Mouse (Mus musculus) hindbrain, embryonic 10.5 days (tissue): ENCODE results near the gene S100a8. TPM values are rescaled to one million over a fixed set of nuclear protein-coding genes. Genes with fewer than 3 reads are reported as not detected.
A peak's percentile ranks its signal among the peaks of the same experiment; 100 is the strongest.

Experiments used
- DNase-seq: peaks from one replicate; pipeline ENCODE4 v3.0.0-alpha.2; 2017; ENCODE audit warnings: low spot score
- H3K27ac ChIP-seq: fragments of 300-500 bp; sonication (generic); 2 replicates; pipeline ENCODE4 v1.5.1; 2016; ENCODE audit warnings: mild to moderate bottlenecking, moderate library complexity
- H3K27me3 ChIP-seq: fragments of 300-500 bp; sonication (generic); 2 replicates; pipeline ENCODE4 v1.6.1; 2016; ENCODE audit warnings: mild to moderate bottlenecking; ENCODE audit not compliant: poor library complexity, insufficient read depth, severe bottlenecking
- H3K36me3 ChIP-seq: fragments of 300-500 bp; sonication (generic); 2 replicates; pipeline ENCODE4 v1.6.1; 2016; ENCODE audit warnings: mild to moderate bottlenecking, moderate library complexity
- H3K4me1 ChIP-seq: fragments of 300-500 bp; sonication (generic); replicated peaks from 2 replicates; pipeline ENCODE4 v1.6.1; 2016; ENCODE audit warnings: mild to moderate bottlenecking
- H3K4me3 ChIP-seq: fragments of 300-500 bp; sonication (generic); 2 replicates; pipeline ENCODE4 v1.5.1; 2016; ENCODE audit warnings: mild to moderate bottlenecking, moderate library complexity
- H3K9me3 ChIP-seq: fragments of 300-500 bp; sonication (generic); 2 replicates; pipeline ENCODE4 v1.6.1; 2016; ENCODE audit warnings: mild to moderate bottlenecking, moderate library complexity
- WGBS: fragments of 180-500 bp; shearing (Covaris S2); methylation state at CpG from one replicate; pipeline ENCODE4 v1.1.7; 2016; 5-methylcytosine and 5-hydroxymethylcytosine counted together
- polyA plus RNA-seq: library from polyadenylated mRNA; unstranded; fragments of >200 nt; fragmentation: Nextera tagmentation; extraction: Ambion mirVana; gene quantifications from 2 replicates; pipeline ENCODE4 v1.2.1, GENCODE M21; 2016

Gene S100a8
- not detected in 2 replicates for polyA plus RNA-seq

DNA sequence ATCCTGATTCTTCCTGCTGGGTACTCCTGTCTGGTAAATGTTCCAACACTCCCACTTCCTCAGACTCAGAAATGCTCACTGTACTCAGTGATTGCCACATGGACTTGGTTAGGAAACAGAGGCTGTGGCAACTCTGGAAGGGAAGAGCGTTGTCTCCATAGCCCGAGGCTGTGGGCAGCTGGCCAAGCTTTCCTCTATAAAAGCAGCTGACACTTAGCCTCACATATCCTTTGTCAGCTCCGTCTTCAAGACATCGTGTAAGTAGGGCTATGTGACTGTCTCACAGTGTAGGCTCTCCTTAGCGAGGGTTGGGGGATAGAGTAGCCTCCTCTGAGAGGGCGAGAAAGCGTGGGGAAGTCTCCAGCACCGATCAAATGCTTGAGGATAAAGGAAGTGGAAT lies at the start of gene S100a8:
Gene S100a8, plus strand, starts transcription at position 133 of the 400 bp plus-strand sequence.
- H3K4me3 ChIP-seq = no peak within 1 kb of the TSS
- no peak for DNase-seq
- H3K36me3 ChIP-seq = no peaks in the 10 kb centered on the region
- no peaks in the 10 kb centered on the region for H3K4me1 ChIP-seq
- no peaks in the 10 kb centered on the region for H3K27me3 ChIP-seq
- H3K27ac ChIP-seq = no peak within 1 kb of the TSS
- H3K9me3 ChIP-seq = no peaks in the 10 kb centered on the region
- 76% methylated on average over 8 of the region's 8 CpGs for WGBS

DNA sequence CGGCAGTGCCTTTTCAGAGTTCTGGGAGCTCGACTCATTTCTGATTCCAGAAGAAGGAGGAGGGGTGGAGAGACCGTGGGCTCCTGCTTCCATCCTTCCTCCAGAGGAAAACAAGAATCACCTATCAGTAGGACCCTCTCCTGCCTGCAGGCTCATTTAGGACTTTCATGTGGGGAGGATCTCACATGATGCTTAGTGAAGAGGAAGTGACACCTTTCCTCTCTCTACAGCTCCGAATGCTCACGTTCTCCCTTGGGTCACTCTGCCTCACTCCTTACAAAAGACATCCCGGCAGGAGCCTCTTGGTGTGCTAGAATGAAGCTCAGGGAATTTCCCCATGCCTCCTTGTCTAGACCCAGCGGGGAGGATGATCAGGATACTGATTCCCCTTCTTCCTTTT lies 47.2 kb upstream of the S100a8 start:
- peaks cover 26% of the 10 kb centered on the region for H3K4me1 ChIP-seq
- H3K27ac ChIP-seq = no peak overlapping the region
- no peaks in the 10 kb centered on the region for H3K9me3 ChIP-seq
- WGBS = 60% methylated on average over 7 of the region's 7 CpGs
- DNase-seq = no peak
- no peaks in the 10 kb centered on the region for H3K36me3 ChIP-seq
- no peaks in the 10 kb centered on the region for H3K27me3 ChIP-seq
- H3K4me3 ChIP-seq = no peak overlapping the region

DNA sequence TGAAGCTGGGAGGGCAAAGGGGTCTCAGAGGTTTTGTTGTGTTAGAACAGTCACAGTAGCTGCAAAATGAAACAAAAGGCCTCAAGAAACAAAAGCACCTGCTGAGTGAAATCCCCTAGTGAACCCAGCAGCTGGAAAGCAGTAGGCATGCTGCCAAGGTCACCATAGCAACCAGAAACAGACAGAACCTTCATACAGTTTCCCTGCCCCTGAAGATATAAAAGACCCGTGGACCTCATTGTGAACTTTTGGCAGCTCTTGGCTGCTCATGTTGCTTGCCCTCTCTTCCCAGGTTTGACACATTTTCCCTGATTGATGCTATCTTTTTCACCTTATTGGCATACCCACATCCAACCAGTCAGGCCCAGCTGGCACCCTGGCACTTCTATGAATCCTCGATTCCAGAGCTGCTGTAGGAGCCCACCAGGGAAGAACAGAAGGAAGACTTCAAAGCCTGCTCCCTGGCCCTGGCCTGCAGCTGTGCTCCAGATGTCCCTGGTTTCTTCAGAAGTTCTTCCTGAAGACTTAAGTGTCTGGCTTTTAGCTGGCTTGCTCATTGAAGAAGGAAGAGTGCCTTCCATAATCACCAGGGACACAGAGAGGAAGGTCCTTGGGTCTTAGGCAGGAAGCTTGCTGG lies 45.2 kb upstream of the S100a8 start:
- peaks cover 26% of the 10 kb centered on the region for H3K4me1 ChIP-seq
- H3K27ac ChIP-seq = peak overlapping the region; percentile 62
- H3K9me3 ChIP-seq = no peaks in the 10 kb centered on the region
- no peaks in the 10 kb centered on the region for H3K36me3 ChIP-seq
- no peak overlapping the region for H3K4me3 ChIP-seq
- DNase-seq = peak; percentile 32
- H3K27me3 ChIP-seq = no peaks in the 10 kb centered on the region
- 17% methylated on average over 2 of the region's 2 CpGs for WGBS

DNA sequence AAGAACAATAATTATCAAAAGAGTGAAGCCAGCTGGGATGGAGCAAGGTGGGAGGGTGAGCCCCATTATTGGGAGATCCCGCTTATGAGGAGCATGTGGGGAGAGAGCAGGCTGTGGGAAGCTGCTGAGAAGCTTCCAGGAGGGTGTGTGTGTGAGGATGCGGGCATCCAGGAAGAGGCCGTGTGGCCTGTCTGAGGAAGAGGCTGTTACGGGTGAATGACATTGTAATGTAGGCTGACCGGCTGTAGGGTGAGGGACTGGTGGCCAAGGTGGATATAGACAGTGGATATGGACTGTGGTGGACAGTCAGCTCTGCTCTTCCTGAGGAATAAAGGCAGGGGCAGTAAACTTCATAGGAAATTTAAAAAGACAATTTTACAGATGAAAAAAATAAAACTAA lies 43.3 kb upstream of the S100a8 start:
- no peak overlapping the region for H3K4me3 ChIP-seq
- H3K27ac ChIP-seq = peak overlapping the region; percentile 25; the same call in 1 of the 2 replicates
- H3K9me3 ChIP-seq = no peaks in the 10 kb centered on the region
- H3K4me1 ChIP-seq = peaks cover 26% of the 10 kb centered on the region
- H3K36me3 ChIP-seq = no peaks in the 10 kb centered on the region
- WGBS = 79% methylated on average over 5 of the region's 5 CpGs
- no peaks in the 10 kb centered on the region for H3K27me3 ChIP-seq
- no peak for DNase-seq

DNA sequence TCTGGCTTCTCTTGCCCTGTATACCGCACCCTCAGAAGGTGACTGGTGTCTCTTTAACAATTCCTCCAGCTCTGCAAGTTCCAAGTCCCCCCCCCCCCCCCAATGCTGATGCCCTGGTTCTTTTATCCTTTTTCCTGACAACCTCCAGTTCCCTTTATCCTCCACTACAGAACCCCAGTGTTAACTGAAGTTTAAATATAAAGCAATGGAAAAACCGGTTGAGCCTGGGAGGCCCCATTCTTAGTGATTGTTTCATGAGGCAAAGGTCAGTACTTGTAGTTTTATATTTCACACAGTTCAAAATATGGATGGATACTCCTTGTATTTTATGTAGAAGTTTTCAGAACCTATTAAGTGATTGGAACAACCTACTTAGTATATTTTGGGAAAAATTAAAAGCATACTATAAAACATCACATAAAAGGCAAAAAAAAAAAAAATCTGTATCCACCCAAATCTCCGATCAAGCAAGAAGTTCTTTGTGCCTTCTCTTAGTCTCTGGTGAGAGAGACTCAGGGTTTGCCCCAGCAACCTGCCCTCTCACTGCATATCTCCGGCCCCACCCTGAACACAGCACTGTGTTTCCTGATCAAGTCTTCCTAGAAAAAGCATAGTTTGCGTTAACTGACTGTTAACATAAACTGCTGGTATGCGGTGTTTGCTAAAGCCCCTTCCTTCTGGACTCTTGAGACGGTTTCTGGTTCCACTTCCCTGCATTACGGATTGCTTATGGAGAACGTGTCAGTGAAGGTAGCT lies 42.3 kb upstream of the S100a8 start:
- H3K4me3 ChIP-seq = no peak overlapping the region
- no peaks in the 10 kb centered on the region for H3K36me3 ChIP-seq
- H3K27me3 ChIP-seq = no peaks in the 10 kb centered on the region
- no peak for DNase-seq
- peaks cover 26% of the 10 kb centered on the region for H3K4me1 ChIP-seq
- 0 out of 2 replicates have a peak overlapping the region, but pooled peaks have one; percentile 2 for H3K27ac ChIP-seq
- no peaks in the 10 kb centered on the region for H3K9me3 ChIP-seq
- 79% methylated on average over 9 of the region's 9 CpGs for WGBS

DNA sequence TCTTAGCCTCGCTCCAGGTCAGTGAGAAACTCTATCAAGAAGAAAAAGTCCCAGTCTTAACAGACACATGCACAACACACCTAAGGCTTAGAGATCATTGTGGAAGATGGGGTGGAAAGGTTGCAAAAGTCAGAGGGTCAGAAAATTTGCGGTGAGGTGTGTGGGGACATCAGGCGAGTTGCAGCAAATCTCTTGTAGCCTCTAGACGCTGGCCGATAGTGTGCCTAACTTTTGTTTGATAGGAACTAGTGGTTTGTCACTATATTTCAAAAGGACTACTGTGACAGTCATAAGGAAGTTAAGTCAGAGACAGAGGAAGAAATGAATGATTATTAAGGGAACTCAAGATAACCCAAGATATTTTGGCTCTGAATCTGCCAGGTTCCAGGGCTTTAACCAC lies 41.4 kb upstream of the S100a8 start:
- 95% methylated on average over 5 of the region's 5 CpGs for WGBS
- no peaks in the 10 kb centered on the region for H3K36me3 ChIP-seq
- no peak for DNase-seq
- no peak overlapping the region for H3K27ac ChIP-seq
- H3K4me3 ChIP-seq = no peak overlapping the region
- H3K9me3 ChIP-seq = no peaks in the 10 kb centered on the region
- no peaks in the 10 kb centered on the region for H3K27me3 ChIP-seq
- peaks cover 26% of the 10 kb centered on the region for H3K4me1 ChIP-seq

DNA sequence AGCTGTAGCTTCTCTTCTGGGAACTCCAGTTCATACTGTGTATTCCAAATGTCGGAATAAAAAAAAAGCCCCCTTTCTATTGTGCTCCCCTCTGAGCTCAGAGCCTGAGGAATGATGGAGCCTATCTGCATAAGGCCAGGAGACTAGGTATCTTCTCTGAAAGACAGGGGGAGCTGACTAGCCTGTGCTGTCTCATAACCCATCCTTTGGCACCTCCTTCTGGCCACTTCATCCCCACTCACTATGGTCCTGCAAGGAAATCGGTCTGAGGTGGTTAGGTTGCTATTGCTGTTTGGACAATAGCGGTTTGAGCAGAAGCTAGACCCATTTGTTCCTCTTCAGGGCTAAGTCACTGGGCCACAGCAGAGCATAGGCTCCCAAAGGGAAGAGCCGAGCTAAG lies 41.0 kb upstream of the S100a8 start:
- H3K27me3 ChIP-seq = no peaks in the 10 kb centered on the region
- no peak for DNase-seq
- WGBS = 62% methylated on average over 4 of the region's 4 CpGs
- H3K36me3 ChIP-seq = no peaks in the 10 kb centered on the region
- H3K27ac ChIP-seq = no peak overlapping the region
- peaks cover 26% of the 10 kb centered on the region for H3K4me1 ChIP-seq
- no peaks in the 10 kb centered on the region for H3K9me3 ChIP-seq
- H3K4me3 ChIP-seq = no peak overlapping the region

DNA sequence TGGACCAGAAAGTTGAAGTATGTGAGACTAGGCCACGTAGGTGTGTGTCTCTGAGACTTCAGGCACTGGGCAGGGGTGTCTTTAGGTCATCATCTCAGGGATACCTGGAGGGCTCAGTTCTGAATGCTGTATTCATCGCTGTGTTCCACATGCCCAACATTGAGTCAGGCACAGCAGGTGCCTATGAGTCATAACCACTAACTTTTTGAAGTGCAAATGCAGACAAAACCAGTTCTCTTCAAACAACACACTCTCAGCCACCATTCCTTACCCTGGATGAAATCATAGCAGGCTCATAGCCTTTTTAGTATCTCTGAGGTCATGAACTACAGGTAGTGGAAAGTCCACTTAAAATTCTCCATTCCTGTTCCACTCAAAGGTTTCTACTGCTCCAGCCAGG lies 39.5 kb upstream of the S100a8 start:
- Histone ChIP-seq H3K36me3 (no peaks in the 10 kb centered on the region), H3K9me3 (no peaks in the 10 kb centered on the region), H3K27ac (no peak overlapping the region), H3K27me3 (no peaks in the 10 kb centered on the region), H3K4me3 (no peak overlapping the region), H3K4me1 (peaks cover 13% of the 10 kb centered on the region; the same call in 1 of the 2 replicates)
- DNase-seq = no peak
- WGBS = 88% methylated on average over 2 of the region's 2 CpGs

DNA sequence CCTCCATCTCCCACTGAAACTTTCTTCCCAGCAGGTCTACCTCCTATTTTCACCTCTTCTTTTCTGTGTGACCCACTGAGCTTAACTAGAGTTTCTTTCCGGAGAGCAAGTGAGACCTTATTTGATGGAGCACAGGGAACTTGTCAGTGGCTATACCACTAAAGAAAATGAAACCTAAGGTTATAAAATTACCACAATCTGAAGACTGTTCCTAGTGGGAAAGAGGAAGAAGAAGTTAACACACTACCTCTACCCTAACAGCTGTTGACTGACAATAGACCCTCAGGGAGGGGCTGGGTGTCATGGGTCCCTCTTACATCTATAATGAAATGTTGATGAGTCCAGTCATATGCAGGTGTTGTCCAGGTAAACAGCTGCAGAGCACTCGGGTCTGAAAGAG lies 36.8 kb upstream of the S100a8 start:
- 84% methylated on average over 2 of the region's 2 CpGs for WGBS
- no peak overlapping the region for H3K4me3 ChIP-seq
- no peaks in the 10 kb centered on the region for H3K36me3 ChIP-seq
- H3K9me3 ChIP-seq = no peaks in the 10 kb centered on the region
- no peak for DNase-seq
- no peak overlapping the region for H3K27ac ChIP-seq
- no peaks in the 10 kb centered on the region for H3K4me1 ChIP-seq
- no peaks in the 10 kb centered on the region for H3K27me3 ChIP-seq

DNA sequence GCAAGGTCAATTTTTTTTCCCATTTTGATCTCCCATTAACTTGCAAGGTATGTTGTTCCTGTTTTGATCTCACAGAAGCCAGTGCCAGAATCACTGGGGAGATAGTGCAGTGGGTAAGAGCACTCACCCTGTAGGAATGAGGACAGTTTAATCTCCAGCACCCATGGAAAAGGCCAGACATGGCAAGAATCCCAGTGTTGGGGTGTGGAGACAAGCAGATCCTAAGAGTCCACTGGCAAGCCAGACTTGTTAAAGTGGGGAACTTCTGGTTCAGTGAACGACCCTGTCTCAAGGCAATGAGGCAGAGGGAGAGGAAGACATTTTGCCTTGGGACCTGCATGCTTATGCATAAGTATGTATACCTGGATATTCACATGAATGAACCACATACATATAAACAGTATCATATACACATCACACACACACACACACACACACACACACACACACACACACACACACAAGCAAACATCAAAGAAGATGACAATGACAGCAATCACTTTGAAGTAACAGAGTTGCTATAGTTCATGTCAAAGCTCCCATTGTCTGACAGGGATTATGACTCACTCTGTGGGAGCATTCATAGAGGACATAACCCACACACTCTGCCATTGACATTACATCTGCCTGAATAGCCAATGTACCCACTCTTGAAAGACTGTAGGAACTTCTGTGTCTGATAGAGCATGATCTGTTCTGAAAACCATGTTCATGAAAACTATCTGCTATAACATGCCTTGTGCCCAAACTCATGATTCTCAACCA lies 30.1 kb upstream of the S100a8 start:
- H3K27ac ChIP-seq = no peak overlapping the region
- no peak overlapping the region for H3K4me3 ChIP-seq
- DNase-seq = no peak
- 64% methylated on average over 1 of the region's 1 CpGs for WGBS
- no peaks in the 10 kb centered on the region for H3K9me3 ChIP-seq
- H3K4me1 ChIP-seq = no peaks in the 10 kb centered on the region
- H3K36me3 ChIP-seq = no peaks in the 10 kb centered on the region
- no peaks in the 10 kb centered on the region for H3K27me3 ChIP-seq

DNA sequence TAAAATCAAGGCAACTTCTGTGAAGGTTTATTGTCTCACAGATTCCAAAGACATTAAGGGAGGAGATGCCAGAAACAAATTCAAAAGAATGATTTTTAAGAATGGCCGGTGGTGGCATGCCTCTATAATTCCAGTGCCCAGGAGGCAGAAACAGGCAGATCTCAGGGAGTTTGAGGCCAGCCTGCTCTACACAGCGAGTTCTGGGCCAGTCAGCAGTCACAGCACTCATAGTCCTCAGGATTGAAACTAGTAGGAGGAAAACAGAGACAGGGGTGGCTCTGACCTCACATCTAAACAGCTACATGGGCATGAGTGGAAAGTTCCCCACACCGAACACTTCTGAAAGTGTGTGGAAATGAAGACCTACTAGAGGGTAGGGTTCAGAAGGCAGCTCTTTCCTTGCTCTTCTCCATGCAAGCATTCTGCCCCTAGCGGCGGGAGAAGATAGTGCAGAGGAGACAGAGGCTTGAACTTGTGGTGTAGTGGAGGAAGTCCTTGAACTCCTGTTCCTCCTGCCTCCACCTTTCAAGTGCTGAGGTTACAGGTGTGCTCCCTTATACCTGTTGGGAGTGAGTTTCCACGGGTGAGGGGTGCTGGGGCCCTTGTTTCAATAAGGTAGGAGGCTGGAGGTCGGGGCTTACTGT lies 29.1 kb upstream of the S100a8 start:
- Histone ChIP-seq H3K27me3 (no peaks in the 10 kb centered on the region), H3K9me3 (no peaks in the 10 kb centered on the region), H3K4me1 (no peaks in the 10 kb centered on the region), H3K27ac (no peak overlapping the region), H3K36me3 (no peaks in the 10 kb centered on the region), H3K4me3 (no peak overlapping the region)
- DNase-seq = peak; percentile 39
- WGBS = 52% methylated on average over 7 of the region's 7 CpGs

DNA sequence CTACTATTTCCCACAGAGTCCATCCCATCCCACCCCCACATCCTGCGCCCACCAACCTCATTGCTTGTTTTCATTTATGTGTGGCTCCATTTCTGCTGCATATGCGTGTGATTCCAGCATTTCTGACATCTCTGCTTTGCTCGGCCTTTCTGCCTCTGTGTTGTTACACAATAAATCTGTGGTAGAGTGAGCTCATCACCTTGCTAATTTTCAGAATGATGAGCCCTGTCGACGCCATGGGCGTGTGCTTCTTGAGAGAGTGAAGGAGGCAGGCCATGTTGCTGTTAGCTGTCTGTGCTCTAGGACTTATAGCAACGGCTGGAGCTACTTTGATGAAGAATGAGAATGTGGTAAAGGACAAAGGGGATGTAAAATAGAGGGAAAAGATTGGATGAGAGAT lies 27.8 kb upstream of the S100a8 start:
- Histone ChIP-seq H3K4me3 (no peak overlapping the region), H3K27me3 (no peaks in the 10 kb centered on the region), H3K9me3 (no peaks in the 10 kb centered on the region), H3K36me3 (no peaks in the 10 kb centered on the region), H3K4me1 (no peaks in the 10 kb centered on the region), H3K27ac (no peak overlapping the region)
- no peak for DNase-seq
- WGBS = 86% methylated on average over 7 of the region's 7 CpGs
